Mouse (Mus musculus) liver, embryonic 16.5 days (tissue): ENCODE measurements around the gene Spdye4a. TPM values are rescaled to one million over a fixed set of nuclear protein-coding genes. Genes with fewer than 3 reads are reported as not detected.

Experiments
- polyA plus RNA-seq: library from polyadenylated mRNA; unstranded; fragments of >200 nt; fragmentation: Nextera tagmentation; extraction: Ambion mirVana; gene quantifications from 2 replicates; pipeline ENCODE4 v1.2.1, GENCODE M21; 2015

Spdye4a gene
- polyA plus RNA-seq, 1 experiment from 2014 or later: not detected

Other genes starting within 250 kb of the Spdye4a start
- 14.3 and 14.6 TPM in 2 replicates for gene Rnf216, start 113.9 kb downstream of the Spdye4a start, polyA plus RNA-seq
- gene Olfr718-ps1, start 79.3 kb downstream of the Spdye4a start, polyA plus RNA-seq: not detected in 2 replicates
- gene Rbak, start 46.1 kb downstream of the Spdye4a start, polyA plus RNA-seq: 1.4 and 1.5 TPM in 2 replicates
- gene Spdye4b, start 45.9 kb downstream of the Spdye4a start, polyA plus RNA-seq: not detected in 2 replicates
- 2.0 and 2.1 TPM in 2 replicates for gene Zfp12, start 8.3 kb upstream of the Spdye4a start, polyA plus RNA-seq
- gene Zfp316, start 43.1 kb upstream of the Spdye4a start, polyA plus RNA-seq: 0.12 and 0.26 TPM in 2 replicates
- not detected in 2 replicates for gene Zfp853, start 66.7 kb upstream of the Spdye4a start, polyA plus RNA-seq
- 16.6 and 16.8 TPM in 2 replicates for gene E130309D02Rik, start 88.5 kb upstream of the Spdye4a start, polyA plus RNA-seq
- gene Zdhhc4, start 102.4 kb upstream of the Spdye4a start, polyA plus RNA-seq: 23.9 and 25.5 TPM in 2 replicates
- gene Grid2ip, start 130.4 kb upstream of the Spdye4a start, polyA plus RNA-seq: not detected in 2 replicates
- gene Kdelr2, start 176.9 kb upstream of the Spdye4a start, polyA plus RNA-seq: 145 and 150 TPM in 2 replicates
- gene Daglb, start 237.7 kb upstream of the Spdye4a start, polyA plus RNA-seq: 7.3 and 7.7 TPM in 2 replicates